Mouse (Mus musculus): ENCODE measurements around the gene Cobll1. TPM values are rescaled to one million over a fixed set of nuclear protein-coding genes. Genes with fewer than 3 reads are reported as not detected.

Cobll1 gene
- polyA plus RNA-seq, 1 experiment from 2014 or later = 4.3 TPM

DNA sequence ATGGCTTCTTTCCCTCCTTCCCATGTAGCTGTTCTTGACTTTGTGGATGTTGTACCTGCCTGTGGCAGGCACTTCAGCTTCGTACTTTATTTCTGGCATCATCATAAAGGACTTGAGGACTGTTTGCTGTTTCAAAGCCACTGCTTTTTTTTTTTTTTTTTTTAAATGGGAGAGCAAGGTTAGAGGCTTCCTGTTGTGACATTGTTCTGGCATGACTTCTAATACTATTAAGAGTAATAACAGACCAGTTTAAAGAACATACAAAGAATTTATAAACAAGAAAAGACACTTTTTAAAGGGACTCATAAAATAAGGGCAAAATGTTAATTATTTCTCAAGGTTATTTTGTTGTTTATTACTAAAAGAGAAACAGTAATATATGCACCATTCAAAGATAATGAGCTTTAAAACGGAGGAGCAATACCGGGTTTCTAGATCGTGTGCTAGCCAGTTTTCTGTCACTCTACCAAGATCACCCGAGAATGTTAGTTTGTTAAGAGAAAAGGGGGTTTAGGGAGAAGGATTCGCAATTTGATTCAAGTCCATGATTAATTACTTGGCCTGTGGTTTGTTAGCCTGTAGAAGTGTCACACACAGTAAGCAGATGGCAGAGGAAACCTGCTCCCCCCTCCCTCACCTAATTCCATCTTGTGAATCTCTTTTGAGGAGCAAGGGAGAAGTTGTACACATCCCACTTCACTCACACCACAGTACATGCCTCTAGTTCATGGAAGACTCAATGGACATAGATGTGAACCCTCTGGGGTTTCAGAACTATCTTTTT is 190.8 kb downstream of the Cobll1 start:
- Histone ChIP-seq H3K4me2 (no peak overlapping the region), H3K27ac (no peak overlapping the region), H3K9ac (no peak overlapping the region), H3K4me1 (no peaks in the 10 kb centered on the region), H3K27me3 (replicated peaks) (no peaks in the 10 kb centered on the region), H3K9me3 (replicated peaks) (no peaks in the 10 kb centered on the region), H3K36me3 (no peaks in the 10 kb centered on the region), H3K4me3 (no peak overlapping the region)
- ATAC-seq = no peak
- WGBS (ENCODE audit: insufficient replicate concordance) = 60% methylated on average over 6 of the region's 6 CpGs

Other genes starting within 250 kb of the Cobll1 start
- gene Grb14, start 214.4 kb downstream of the Cobll1 start, polyA plus RNA-seq (2016; fragmentation: Nextera tagmentation; extraction: Ambion mirVana) = 6.0 and 7.1 TPM in 2 replicates
- gene Slc38a11, start 124.6 kb upstream of the Cobll1 start, polyA plus RNA-seq (2016; fragmentation: Nextera tagmentation; extraction: Ambion mirVana) = 0.08 TPM in 1 of 2 replicates, not detected in the other

Measured in liver, embryonic 12.5 days (tissue).